Mouse (Mus musculus): ENCODE measurements at regions not wholly inside any gene's neighbourhood (a gene's known extent, or its start where the extent isn't known, plus 50 kb on each side); places are given as distances from the start of the nearest gene placed in this dataset.

GRCm38 (mm10) chr2:106318695-106319266 lies 315.4 kb upstream of the Dnajc24 start:
- in situ Hi-C loops (cut with MboI, MseI): no loop called here

- in situ Hi-C loops (cut with MboI, MseI): no loop called here
These were observed 343.4 kb upstream of the Dnajc24 start for GRCm38 (mm10) chr2:106346781-106347180.

GRCm38 (mm10) chr2:106347249-106347648 lies 343.9 kb upstream of the Dnajc24 start:
- in situ Hi-C loops (cut with MboI, MseI): no loop called here

GRCm38 (mm10) chr2:106355565-106355964 lies 337.5 kb upstream of the Mpped2 start:
- in situ Hi-C loops (cut with MboI, MseI): no loop called here

GRCm38 (mm10) chr2:106355984-106356547 lies 337.0 kb upstream of the Mpped2 start:
- in situ Hi-C loops (cut with MboI, MseI): no loop called here

GRCm38 (mm10) chr2:106368641-106369040 lies 324.4 kb upstream of the Mpped2 start:
- in situ Hi-C loops (cut with MboI, MseI): loop anchor here (10.0 kb wide), 1 partner anchor 1786 kb away; no protein-coding TSS in a partner anchor

GRCm38 (mm10) chr2:106383415-106384285 lies 309.4 kb upstream of the Mpped2 start:
- in situ Hi-C loops (cut with MboI, MseI): no loop called here

- in situ Hi-C loops (cut with MboI, MseI): no loop called here
These were observed 308.8 kb upstream of the Mpped2 start for GRCm38 (mm10) chr2:106384286-106384595.

- in situ Hi-C loops (cut with MboI, MseI): no loop called here
These were observed 308.2 kb upstream of the Mpped2 start for GRCm38 (mm10) chr2:106384842-106385241.

GRCm38 (mm10) chr2:106412158-106412557 lies 280.9 kb upstream of the Mpped2 start:
- in situ Hi-C loops (cut with MboI, MseI): no loop called here

GRCm38 (mm10) chr2:106415474-106416019 lies 277.5 kb upstream of the Mpped2 start:
- in situ Hi-C loops (cut with MboI, MseI): no loop called here

GRCm38 (mm10) chr2:106418181-106418580 lies 274.9 kb upstream of the Mpped2 start:
- in situ Hi-C loops (cut with MboI, MseI): no loop called here

- in situ Hi-C loops (cut with MboI, MseI): no loop called here
These were observed 268.1 kb upstream of the Mpped2 start for GRCm38 (mm10) chr2:106424974-106425373.

- in situ Hi-C loops (cut with MboI, MseI): no loop called here
These were observed 267.6 kb upstream of the Mpped2 start for GRCm38 (mm10) chr2:106425451-106425881.

GRCm38 (mm10) chr2:106426010-106426409 lies 267.1 kb upstream of the Mpped2 start:
- in situ Hi-C loops (cut with MboI, MseI): no loop called here

GRCm38 (mm10) chr2:106427237-106427636 lies 265.8 kb upstream of the Mpped2 start:
- in situ Hi-C loops (cut with MboI, MseI): no loop called here

- in situ Hi-C loops (cut with MboI, MseI): no loop called here
These were observed 264.2 kb upstream of the Mpped2 start for GRCm38 (mm10) chr2:106428909-106429308.

GRCm38 (mm10) chr2:106431141-106431540 lies 261.9 kb upstream of the Mpped2 start:
- in situ Hi-C loops (cut with MboI, MseI): loop anchor here (5.0 kb wide), 1 partner anchor 526 kb away; no protein-coding TSS in a partner anchor

- in situ Hi-C loops (cut with MboI, MseI): loop anchor here (5.0 kb wide), 1 partner anchor 526 kb away; no protein-coding TSS in a partner anchor
These were observed 261.4 kb upstream of the Mpped2 start for GRCm38 (mm10) chr2:106431637-106432199.

GRCm38 (mm10) chr2:106436136-106436535 lies 256.9 kb upstream of the Mpped2 start:
- in situ Hi-C loops (cut with MboI, MseI): no loop called here

GRCm38 (mm10) chr2:106454310-106454974 lies 238.6 kb upstream of the Mpped2 start:
- in situ Hi-C loops (cut with MboI, MseI): no loop called here

Data from regulatory T cell (primary cell).